Mouse (Mus musculus) MEL (cell line): ENCODE measurements around the gene Igsf8. TPM values are rescaled to one million over a fixed set of nuclear protein-coding genes. Genes with fewer than 3 reads are reported as not detected.

Experiments used
- DNase-seq: peaks from one replicate; pipeline ENCODE4 v3.0.0; 2011; ENCODE audit warnings: low read depth, low spot score
- H3K27ac ChIP-seq: 2 replicates; pipeline ENCODE4 v1.5.1; 2012; ENCODE audit warnings: low read depth, mild to moderate bottlenecking, control low read depth, low read length, moderate library complexity; ENCODE audit not compliant: control insufficient read depth
- H3K27me3 ChIP-seq, 2 experiments: fragments of 150-350 bp in 1 of 2; sonication (generic) in 1 of 2; 2 replicates each; pipeline ENCODE4 v1.6.1; 2012; ENCODE audit warnings: low read length in 2 of 2, mild to moderate bottlenecking in 2 of 2, improper control_type of control experiment in 1 of 2, moderate library complexity in 1 of 2; ENCODE audit not compliant: insufficient read depth in 2 of 2, control insufficient read depth in 1 of 2
- H3K36me3 ChIP-seq, 2 experiments: 2 replicates each; pipeline ENCODE4 v1.6.1; 2012 to 2014; ENCODE audit warnings: low read length in 2 of 2, improper control_type of control experiment in 1 of 2, inconsistent platforms in 1 of 2, mild to moderate bottlenecking in 1 of 2; ENCODE audit not compliant: insufficient read depth in 2 of 2, control insufficient read depth in 1 of 2
- H3K4me1 ChIP-seq, 2 experiments: fragments of 150-350 bp in 1 of 2; sonication (generic) in 1 of 2; 2 replicates each; pipeline ENCODE4 v1.6.1; 2012; ENCODE audit warnings: low read length in 2 of 2, improper control_type of control experiment in 1 of 2, mild to moderate bottlenecking in 1 of 2; ENCODE audit not compliant: insufficient read depth in 2 of 2, control insufficient read depth in 1 of 2
- H3K4me3 ChIP-seq, 2 experiments: fragments of 150-350 bp in 1 of 2; sonication (generic) in 1 of 2; 2 replicates each; pipeline ENCODE4 v1.5.1; 2012; ENCODE audit warnings: low read depth in 2 of 2, low read length in 2 of 2, mild to moderate bottlenecking in 2 of 2, moderate library complexity in 2 of 2, control low read depth in 1 of 2, improper control_type of control experiment in 1 of 2; ENCODE audit not compliant: control insufficient read depth in 1 of 2, insufficient read depth in 1 of 2
- H3K79me2 ChIP-seq: 2 replicates; pipeline ENCODE4 v1.6.1; 2012; ENCODE audit warnings: mild to moderate bottlenecking, low read length, moderate library complexity; ENCODE audit not compliant: control insufficient read depth, poor library complexity, insufficient read depth
- H3K9ac ChIP-seq: 2 replicates; pipeline ENCODE4 v1.6.1; 2012; ENCODE audit warnings: low read depth, mild to moderate bottlenecking, control low read depth, low read length, moderate library complexity; ENCODE audit not compliant: control insufficient read depth, poor library complexity, severe bottlenecking
- H3K9me3 ChIP-seq: fragments of 150-350 bp; sonication (generic); replicated peaks from 2 replicates; pipeline ENCODE4 v1.6.1; 2012; ENCODE audit warnings: mild to moderate bottlenecking, low read length, improper control_type of control experiment, moderate library complexity; ENCODE audit not compliant: insufficient read depth
- CHD1 ChIP-seq: IDR thresholded peaks from 2 replicates; pipeline ENCODE4 v1.6.1; 2012; ENCODE audit warnings: low read depth, mild to moderate bottlenecking, inconsistent platforms, low read length, improper control_type of control experiment
- EP300 ChIP-seq, 2 experiments: IDR thresholded peaks; 2 replicates each; pipeline ENCODE4 v1.6.1; 2011; ENCODE audit warnings: improper control_type of control experiment in 2 of 2, low read length in 2 of 2, low read depth in 1 of 2, mild to moderate bottlenecking in 1 of 2
- ETS1 ChIP-seq: IDR thresholded peaks from 2 replicates; pipeline ENCODE4 v1.6.1; 2012; ENCODE audit warnings: low read depth, mild to moderate bottlenecking, inconsistent platforms, low read length, improper control_type of control experiment, moderate library complexity
- KAT2A ChIP-seq: conservative IDR thresholded peaks from 2 replicates; pipeline ENCODE4 v1.6.1; 2012; ENCODE audit warnings: low read depth, low read length, improper control_type of control experiment, inconsistent platforms
- MAFK ChIP-seq: IDR thresholded peaks from 2 replicates; pipeline ENCODE4 v1.6.1; 2011; ENCODE audit warnings: low read depth, mild to moderate bottlenecking, low read length, improper control_type of control experiment, borderline replicate concordance
- MAX ChIP-seq: IDR thresholded peaks from 2 replicates; pipeline ENCODE4 v1.6.1; 2011; ENCODE audit warnings: low read length, improper control_type of control experiment
- MYB ChIP-seq: IDR thresholded peaks from 2 replicates; pipeline ENCODE4 v1.6.1; 2011; ENCODE audit warnings: mild to moderate bottlenecking, low read depth, low read length, improper control_type of control experiment
- POLR2AphosphoS5 ChIP-seq: IDR thresholded peaks from 2 replicates; pipeline ENCODE4 v1.6.1; 2012; ENCODE audit warnings: low read depth, borderline replicate concordance, mild to moderate bottlenecking, inconsistent platforms, low read length, moderate library complexity, mixed read lengths
- RCOR1 ChIP-seq: IDR thresholded peaks from 2 replicates; pipeline ENCODE4 v1.6.1; 2012; ENCODE audit warnings: low read depth, mild to moderate bottlenecking, inconsistent platforms, low read length, improper control_type of control experiment
- SIN3A ChIP-seq: IDR thresholded peaks from 2 replicates; pipeline ENCODE4 v1.6.1; 2012; ENCODE audit warnings: low read length, improper control_type of control experiment, inconsistent platforms
- SMC3 ChIP-seq: IDR thresholded peaks from 2 replicates; pipeline ENCODE4 v1.6.1; 2011; ENCODE audit warnings: low read depth, low read length, improper control_type of control experiment
- USF1 ChIP-seq: IDR thresholded peaks from 2 replicates; pipeline ENCODE4 v1.6.1; 2014; ENCODE audit warnings: low read depth, mild to moderate bottlenecking, inconsistent platforms, low read length, improper control_type of control experiment, moderate library complexity
- polyA plus RNA-seq, 2 experiments: library from polyadenylated mRNA; stranded (reverse) in 1 of 2; unstranded in 1 of 2; fragments of >175 nt in 1 of 2; fragments of >200 nt in 1 of 2; gene quantifications; 2 replicates each; pipeline versions ENCODE4 v1.2.1 to v1.2.4; 2012; ENCODE audit warnings: low replicate concordance in 2 of 2, low read depth in 1 of 2; ENCODE audit not compliant: insufficient read length in 2 of 2, insufficient read depth in 1 of 2, missing spikeins in 1 of 2
- total RNA-seq: library from RNA; depleted of rRNA; stranded (reverse); fragments of 300-350 nt; gene quantifications from 2 replicates; pipeline ENCODE4 v1.2.3, GENCODE M21; 2012

Gene Igsf8
- total and polyA plus RNA-seq, 3 experiments: 88.0 to 97.2 TPM; not detected in 1

DNA sequence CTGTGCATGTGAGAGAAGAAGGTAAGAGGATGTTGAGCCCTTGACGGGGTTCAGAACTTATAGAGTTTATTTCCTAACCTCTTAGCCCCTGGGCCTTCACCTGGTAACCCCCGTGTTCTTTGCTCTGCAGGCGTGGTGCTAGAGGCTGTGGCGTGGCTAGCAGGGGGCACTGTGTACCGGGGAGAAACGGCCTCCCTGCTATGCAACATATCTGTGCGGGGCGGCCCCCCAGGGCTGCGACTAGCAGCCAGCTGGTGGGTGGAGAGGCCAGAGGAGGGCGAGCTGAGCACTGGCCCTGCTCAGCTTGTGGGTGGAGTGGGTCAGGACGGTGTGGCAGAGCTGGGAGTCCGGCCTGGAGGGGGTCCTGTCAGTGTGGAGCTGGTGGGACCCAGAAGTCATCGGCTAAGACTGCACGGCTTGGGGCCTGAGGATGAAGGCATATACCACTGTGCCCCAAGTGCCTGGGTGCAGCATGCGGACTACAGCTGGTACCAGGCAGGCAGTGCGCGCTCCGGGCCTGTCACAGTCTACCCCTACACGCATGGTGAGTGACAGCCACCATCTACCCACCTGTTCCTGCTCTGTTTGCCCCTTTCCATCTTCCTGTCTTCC, 57.1 kb downstream of the Igsf8 start:
- DNase-seq: no peak
- H3K36me3 ChIP-seq: no peaks in the 10 kb centered on the region; a peak in 1 of 4 replicates
- H3K79me2 ChIP-seq: peaks cover 7% of the 10 kb centered on the region
- H3K27ac ChIP-seq: no peak overlapping the region
- no peak overlapping the region for H3K9ac ChIP-seq
- no peak for TF ChIP-seq MAFK
- H3K4me1 ChIP-seq: peaks cover 0 to 6% of the 10 kb centered on the region in 2 experiments; a peak in 1 of 4 replicates
- H3K4me3 ChIP-seq: no peak overlapping the region
- H3K9me3 ChIP-seq: no peaks in the 10 kb centered on the region
- no peaks in the 10 kb centered on the region for H3K27me3 ChIP-seq

DNA sequence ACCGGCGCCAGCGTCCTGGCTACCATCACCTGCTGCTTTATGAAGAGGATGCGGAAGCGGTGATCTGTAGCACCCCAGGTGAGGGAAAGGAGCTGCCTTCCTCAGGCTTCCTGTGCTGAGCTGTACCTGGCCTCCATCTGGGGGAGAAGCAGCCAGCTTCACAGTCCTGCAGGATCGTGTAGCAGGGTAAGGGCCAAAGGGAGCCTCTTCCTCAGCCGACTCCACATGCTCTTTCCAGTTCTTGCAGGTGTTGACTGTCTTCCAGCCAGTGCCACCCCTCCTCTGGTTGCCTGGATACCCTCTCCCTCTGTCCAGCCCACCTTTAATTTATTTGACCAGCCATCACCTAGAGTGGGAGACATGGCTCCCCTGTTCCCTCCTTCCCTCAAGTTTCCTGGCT, 57.9 kb downstream of the Igsf8 start:
- Histone ChIP-seq H3K27ac (no peak overlapping the region), H3K4me3 (no peak overlapping the region), H3K9me3 (no peaks in the 10 kb centered on the region), H3K4me1 (no peaks in the 10 kb centered on the region), H3K9ac (no peak overlapping the region), H3K79me2 (peaks cover 2% of the 10 kb centered on the region; the same call in 1 of the 2 replicates), H3K36me3 (no peaks in the 10 kb centered on the region; a peak in 1 of 4 replicates), H3K27me3 (no peaks in the 10 kb centered on the region)
- DNase-seq: no peak
- TF ChIP-seq EP300 (IDR thresholded peaks at IDR 0.05; ENCODE audit: low read depth in 1 of 2, low read length in 2 of 2) (no peak), SMC3 (no peak), CHD1 (no peak)

DNA sequence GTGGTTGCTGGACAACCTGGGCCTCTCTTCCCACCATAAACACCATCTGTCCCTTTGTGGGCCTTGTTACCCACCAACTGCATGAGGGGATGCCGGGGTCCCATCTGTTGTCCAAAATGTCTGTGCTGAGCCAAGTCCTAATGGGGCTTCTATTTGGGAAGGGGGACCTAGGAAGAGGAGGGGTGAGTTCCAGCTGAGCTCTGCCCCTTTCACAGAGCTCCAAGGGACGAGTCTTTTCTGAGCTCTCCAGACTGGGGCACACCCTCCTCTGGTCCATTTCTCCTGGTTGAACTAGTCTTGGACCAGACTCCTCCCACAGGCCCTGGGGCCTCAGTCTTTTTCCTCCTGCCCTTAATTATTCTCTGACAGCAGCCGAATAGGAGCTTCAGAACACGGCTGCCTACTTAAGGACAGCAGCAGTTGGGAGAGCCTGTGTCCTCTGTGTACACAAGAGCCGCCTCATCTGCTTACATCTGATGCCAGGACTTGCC, 58.5 kb downstream of the Igsf8 start:
- Histone ChIP-seq H3K4me1 (no peaks in the 10 kb centered on the region), H3K36me3 (no peaks in the 10 kb centered on the region; a peak in 1 of 4 replicates), H3K79me2 (peaks cover 1% of the 10 kb centered on the region; the same call in 1 of the 2 replicates), H3K4me3 (no peak overlapping the region), H3K9ac (no peak overlapping the region), H3K9me3 (no peaks in the 10 kb centered on the region), H3K27ac (no peak overlapping the region), H3K27me3 (no peaks in the 10 kb centered on the region)
- no peak for DNase-seq
- no peak for TF ChIP-seq EP300 (IDR thresholded peaks at IDR 0.05; ENCODE audit: low read depth in 1 of 2, low read length in 2 of 2)
- TF ChIP-seq RCOR1: no peak
- no peak for TF ChIP-seq MYB
- no peak for TF ChIP-seq MAX
- no peak for TF ChIP-seq USF1
- no peak for TF ChIP-seq KAT2A
- TF ChIP-seq ETS1: no peak
- TF ChIP-seq POLR2AphosphoS5: no peak
- no peak for TF ChIP-seq CHD1
- TF ChIP-seq SIN3A: no peak
